Mouse (Mus musculus): ENCODE data around the gene Lrmda.
"Not testable (repeated sequence)": the region's sequence is repeated elsewhere in the genome, so short reads cannot be mapped to it uniquely, and the experiment has no call there.

The Lrmda gene

DNA sequence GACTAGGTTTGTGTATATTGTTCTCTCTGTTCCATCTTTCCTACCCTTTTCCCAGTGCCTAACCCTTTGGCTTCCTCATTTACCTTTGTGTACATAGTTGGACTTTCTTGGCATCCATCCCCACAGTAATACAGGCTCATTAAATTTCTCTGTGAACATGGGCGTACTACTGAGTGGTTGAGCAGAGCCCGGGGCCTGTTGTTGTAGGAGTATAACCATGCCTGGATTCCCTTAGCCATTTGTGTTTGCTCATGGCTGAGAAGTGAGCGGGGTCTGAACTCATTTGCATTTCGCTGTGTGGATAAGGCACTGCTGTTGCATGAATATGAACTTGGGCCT lies 568.4 kb downstream of the Lrmda start:
- DNase-seq (ENCODE audit: low spot score): no peak

DNA sequence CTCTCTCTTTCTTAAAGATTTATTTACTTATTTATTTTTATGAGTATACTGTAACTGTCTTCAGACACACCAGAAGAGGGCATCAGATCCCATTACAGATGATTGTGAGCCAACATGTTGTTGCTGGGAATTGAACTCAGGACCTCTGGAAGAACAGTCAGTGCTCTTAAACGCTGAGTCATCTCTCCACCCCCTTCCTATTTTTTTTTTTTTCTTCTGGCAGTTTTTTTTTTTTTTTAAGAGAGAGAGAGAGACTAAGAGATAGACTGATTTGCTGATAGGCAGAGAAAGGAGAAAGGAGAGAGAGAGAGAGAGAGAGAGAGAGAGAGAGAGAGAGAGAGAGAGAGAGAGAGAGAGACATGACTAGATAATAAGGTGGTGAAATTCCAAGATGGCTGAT lies 568.9 kb downstream of the Lrmda start:
- not testable (repeated sequence) for DNase-seq (ENCODE audit: low spot score)

DNA sequence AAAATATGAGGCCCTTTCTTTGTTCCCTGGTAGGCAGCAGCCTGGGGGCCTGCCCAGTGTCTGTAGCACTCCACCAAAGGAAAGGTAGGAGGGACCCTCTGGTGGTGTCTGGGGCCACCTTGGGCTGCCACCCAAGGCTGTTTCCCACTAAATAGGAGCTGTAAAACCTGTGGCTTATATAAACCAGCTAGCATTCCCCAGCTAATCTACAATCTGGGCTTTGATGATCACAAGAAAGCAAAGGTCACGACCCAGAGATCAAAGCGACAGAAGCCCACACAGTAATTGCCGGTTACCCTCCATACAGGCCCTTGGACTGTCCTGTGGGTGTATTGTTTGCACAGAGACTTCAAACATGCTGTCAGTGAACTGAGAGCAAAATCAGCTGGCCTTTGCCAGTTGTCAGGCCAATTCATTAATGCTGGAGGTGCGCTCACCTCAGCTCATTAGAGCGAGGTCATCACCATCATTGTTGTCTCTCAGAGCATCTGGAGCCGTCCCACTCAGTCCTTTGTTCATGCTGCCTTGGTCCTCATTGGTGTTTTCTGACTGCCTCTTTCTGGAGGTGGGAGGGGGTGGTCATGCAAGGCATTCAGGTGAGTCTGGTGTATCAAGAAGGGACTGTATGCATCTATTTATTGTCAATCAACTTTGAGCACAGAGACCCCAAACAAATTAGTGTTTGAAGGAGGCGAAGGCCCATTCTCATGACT lies 570.1 kb downstream of the Lrmda start:
- DNase-seq (ENCODE audit: low spot score): peak; percentile 89

DNA sequence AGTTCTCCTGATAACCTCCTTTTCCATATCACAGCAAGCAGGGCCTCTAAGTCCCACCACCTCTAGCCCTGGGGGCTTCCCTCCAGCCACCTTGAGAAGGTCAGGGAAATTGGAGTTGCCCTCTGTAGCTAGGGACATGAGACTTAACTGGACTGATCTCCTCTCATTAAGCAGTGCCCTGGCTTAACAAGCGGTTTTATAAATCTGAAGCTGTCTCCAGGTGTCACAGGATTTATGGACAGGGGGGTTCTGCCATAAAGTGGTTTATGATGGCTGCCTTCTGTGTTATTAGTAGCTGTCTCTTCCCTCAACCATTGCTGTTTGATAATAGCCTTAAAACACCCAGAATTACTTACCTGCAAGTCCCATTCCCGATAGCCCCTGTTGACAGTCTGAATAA lies 571.7 kb downstream of the Lrmda start:
- no peak for DNase-seq (ENCODE audit: low spot score)

DNA sequence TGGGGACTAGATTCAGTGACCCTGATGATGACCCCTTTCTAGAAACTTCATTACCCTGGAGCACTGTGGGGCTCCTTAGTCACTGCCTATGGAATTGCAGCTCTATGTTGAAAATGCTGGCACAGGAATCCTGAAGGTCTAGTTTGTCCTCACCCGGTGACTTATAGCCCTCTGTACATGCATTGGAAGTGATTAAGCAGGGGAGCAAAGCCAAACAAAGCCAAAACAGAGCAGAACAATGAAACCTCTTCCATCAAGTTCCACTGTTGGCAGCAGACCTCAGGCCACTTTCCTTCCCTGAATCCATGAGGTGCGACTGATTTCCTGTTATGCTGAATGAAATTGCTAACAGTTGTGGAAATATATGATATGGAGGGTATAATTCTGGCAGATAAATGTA lies 578.0 kb downstream of the Lrmda start:
- no peak for DNase-seq (ENCODE audit: low spot score)

DNA sequence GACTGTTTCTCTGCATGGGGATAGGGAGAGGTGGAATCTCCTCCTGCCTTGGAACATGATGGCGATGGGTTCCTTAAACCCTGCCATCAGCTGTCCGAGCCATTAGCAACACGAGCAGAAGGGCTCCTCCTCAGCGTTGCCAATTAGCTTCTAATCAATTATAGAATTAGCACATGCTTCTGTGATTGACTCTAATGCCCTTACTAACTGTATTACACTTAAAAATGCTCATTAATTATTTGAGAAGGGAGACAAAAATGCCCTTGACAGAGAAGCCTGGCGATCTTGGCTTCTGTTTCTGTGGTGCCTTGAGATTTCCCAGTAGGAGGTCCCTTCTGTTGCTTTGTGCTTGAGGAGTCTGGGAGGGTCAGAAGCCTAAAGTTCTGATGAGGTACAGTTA lies 579.1 kb downstream of the Lrmda start:
- DNase-seq (ENCODE audit: low spot score): no peak

DNA sequence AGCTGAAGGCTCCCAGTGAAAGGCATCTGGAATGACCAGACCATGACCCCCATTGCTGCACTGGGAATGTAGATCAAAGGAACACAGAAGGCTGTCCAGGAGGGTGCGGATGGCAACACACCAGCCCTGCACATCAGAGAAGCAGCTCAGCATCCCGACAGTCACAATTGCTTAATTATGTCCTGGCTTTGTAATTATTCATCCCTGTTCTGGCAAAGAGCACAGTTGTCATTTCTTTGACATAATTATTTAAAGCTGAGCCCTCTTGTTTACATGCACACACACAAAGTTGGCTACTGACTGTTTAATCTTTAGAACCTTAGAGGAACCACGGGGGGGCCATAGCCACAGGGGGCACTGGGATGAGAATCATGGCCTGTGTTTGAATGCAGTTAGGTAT lies 580.7 kb downstream of the Lrmda start:
- DNase-seq (ENCODE audit: low spot score): peak; percentile 49

DNA sequence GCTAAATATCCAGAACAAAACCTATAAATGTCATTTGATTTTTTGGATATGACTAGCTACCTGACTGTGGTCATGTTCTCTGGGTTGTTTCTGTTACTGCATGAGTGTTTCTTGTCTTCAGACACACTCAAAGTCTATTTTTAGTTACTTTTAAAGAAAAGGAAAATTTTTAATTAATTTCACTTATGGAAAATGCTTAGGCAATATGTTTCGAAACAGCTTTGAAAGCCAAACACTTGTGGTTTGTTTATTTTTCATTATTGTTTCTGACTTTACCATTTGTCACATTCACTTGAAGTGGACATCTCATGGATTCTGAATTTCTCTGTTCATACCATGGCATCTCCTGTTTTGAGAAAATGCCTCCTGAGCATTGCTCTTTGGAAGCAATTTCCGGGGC lies 582.8 kb downstream of the Lrmda start:
- no peak for DNase-seq (ENCODE audit: low spot score)

DNA sequence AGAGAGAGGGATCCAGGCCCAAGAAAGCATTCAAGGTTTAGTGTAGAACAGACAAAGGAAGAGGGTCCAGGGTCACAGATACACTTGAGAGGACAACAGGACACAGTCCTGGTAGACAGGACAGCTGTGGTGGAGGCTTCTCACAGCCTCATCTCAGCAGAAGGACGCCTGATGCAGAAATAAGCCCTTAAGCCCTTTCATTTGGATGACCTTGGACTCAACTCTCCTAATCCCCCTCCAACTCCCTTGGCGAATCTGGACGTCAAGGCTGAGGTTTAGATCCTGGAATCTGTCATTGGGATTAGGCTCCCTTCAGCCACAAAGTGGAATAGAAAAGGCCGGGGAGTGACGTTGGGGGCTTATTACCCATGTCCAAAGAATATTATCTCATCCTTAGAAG lies 589.1 kb downstream of the Lrmda start:
- peak; percentile 21 for DNase-seq (ENCODE audit: low spot score)

DNA sequence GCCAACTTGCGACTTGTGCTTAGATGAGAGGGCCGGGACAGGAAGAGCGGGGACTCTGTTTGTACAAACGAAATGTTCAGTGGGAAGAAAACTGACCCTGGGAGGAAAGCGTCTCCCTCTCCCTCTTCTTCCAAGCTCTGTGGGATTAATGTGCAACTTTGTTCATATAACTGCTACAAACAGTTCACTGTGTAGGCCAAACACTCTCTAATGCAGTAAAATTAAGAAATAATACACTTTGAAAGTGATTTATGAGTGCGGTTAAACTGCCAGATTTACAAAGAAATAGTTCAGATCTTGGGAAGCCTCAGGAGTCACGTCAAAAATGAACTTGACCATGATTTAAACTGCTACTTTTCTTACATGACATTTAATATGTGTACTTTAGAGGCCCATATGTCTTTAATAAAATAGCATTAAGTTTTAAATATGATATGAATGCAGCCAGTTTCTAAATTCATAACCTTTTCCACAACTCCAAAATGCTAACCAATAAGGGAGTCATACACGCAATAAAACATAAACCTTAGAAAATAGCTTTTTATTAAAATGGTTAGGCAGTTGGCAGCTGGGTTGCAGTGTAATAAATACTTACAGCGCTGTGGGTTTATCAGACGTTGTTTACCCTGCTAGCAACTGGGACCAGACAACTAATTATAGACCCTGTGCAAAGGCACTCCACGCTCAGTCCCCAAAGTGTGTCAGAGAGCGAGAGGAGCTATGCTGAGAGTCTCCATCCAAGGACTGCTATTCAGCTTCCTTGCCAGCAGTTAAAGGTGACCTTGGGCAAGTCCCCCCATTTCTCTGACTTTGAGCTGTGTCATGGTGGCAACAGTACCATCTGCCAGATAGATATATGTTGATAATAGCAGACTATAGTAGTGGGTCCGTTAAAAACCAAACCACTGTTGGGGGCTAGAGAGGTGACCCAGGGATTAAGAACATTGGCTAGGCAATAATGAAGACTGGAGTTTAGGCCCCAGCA lies 590.0 kb downstream of the Lrmda start:
- no peak for DNase-seq (ENCODE audit: low spot score)

DNA sequence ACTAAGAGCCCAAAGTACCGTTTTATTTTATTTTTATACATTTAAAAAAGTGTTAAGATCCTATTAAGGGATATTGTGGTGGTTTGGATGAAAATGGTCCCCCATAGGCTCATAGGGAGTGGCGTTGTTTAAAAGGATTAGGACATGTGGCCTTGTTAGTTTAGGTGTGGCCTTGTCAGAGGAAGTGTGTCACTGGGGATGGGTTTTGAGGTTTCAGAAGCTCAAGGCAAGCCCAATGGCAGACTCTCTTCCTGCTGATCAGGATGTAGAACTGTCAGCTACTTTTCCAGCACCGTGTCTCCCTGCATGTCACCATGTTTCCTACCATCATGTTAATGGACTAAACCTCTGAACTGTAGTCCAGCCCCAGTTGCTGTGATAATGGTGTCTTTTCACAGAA lies 591.5 kb downstream of the Lrmda start:
- DNase-seq (ENCODE audit: low spot score): no peak

DNA sequence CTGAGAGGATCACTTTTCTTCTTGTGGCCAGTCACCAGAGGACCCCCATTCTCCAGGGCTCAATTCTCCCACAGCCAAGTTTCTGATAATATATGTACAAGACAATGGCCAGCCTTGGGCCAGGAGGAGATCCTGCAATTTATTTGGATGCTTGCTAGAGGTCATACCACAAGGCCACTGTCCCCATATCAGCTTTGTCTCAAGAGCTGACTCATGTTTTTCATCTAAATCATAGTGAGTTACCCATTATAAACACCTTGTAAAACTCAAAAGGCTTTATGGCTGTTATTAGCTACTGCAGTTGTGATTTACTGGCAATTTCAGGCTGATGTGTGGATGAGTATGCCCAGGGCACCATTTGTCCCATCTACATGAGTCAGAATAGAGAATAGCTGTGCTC lies 600.7 kb downstream of the Lrmda start:
- DNase-seq (ENCODE audit: low spot score): no peak

DNA sequence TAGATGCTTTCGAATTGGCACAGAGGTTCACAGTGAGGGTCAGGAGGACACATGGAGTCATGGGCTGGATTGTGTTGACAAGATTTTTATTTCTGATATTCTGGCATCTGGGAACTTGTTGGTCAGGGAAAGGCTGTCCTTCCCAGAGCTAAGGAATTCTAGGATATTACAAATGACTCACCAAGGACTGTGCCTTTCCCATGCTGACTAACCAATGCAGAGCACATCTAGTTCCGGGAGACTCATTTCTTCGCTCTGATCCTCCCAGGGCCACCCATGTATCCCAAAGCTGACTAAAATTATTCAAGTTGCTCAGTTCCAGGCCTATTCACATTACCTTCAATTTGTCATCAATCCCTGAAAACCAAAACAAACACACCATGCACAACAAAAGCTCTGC lies 602.4 kb downstream of the Lrmda start:
- no peak for DNase-seq (ENCODE audit: low spot score)

DNA sequence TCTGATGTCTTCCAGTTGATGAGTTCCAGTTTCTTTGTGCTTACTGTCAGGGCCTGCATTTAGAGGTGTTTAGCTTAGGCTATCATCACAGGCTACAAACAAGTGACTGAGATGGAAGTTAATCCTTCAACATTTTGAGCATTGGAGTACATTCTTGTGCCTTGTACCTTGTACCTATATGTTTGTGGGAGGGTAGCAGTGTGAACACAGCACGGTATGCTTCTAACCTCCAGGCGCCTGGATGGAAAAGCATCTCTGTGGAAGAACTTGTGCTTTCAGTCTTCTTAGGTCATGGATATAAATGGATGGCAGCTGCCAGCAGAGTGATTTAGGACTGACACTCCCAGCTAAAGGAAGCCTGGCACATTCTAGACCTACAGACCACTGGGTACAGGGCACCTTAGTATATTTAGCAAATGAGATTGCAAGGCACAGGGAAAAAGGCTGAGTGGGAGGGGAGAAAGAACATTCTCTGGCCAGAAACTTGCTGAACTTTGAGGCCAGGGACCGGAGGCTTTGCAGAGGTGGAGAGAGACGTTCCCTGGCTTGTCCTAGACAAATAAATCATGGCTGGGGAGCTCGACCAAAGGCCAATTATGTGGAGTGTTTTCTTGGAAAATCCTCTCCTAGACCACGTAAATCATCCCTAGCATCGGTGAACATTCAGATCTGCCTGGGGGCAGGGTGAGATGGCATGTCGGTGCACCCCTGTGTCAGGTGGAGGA lies 607.8 kb downstream of the Lrmda start:
- DNase-seq (ENCODE audit: low spot score): peak; percentile 52

DNA sequence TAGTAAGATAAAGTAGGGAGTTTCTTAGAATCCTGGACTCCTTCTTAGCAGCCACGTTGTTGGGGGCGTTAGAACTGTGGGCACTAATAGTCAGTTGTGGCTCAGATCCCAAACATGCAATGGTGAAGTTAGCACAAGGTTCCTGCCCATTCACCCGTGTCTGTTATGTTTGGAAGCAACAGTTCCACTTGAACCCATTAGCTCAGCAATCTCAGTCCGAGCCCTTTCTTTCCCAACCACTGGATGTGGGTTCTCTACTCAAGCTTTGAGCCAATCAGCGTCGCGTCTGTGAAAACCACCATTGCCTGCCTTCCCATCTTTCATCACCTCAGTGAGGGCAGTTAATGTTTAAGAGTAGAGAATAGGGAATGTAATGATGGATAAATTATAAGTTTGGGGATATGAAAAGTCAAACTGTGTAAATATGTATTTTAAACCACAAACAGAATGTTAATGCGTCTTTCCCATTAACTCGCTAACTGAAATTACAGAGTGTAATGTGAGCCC lies 610.9 kb downstream of the Lrmda start:
- no peak for DNase-seq (ENCODE audit: low spot score)

DNA sequence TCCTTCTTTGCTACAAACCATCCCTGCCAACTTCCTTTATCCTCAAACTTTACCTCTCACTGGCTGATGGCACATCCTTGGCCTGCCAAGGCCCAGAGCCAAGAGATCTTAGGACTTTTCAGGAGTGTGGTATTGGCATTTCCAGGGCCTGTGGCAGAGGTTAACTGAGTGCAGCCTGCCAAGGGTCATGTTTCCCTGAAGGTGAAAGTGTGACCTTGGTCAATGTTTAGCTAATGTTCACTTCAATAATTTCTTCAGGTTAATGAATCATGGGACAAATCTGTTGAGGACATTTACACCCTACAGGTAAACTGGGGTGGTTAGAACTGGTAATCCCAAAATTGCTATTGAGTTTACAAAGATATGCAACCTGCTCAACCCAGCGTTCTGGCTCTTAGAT lies 614.1 kb downstream of the Lrmda start:
- DNase-seq (ENCODE audit: low spot score): no peak

DNA sequence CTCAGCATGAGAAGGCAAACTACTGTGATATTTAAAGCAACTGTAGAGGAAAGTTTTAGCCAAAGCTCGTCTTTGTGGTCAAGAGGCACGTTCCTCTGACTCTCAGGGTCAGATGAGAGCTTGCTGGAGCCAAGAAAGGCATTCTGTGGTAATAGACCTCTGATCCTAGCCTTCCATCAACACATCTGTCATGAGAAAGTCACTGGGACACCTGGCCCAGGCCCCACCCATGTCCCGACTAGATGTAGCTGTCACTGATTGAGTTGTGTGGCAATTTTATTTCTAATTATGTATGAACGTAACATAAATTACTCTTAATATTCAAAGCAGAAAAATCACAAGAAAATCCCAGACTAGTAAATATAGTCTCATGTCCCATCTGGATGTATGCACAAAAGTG lies 624.0 kb downstream of the Lrmda start:
- DNase-seq (ENCODE audit: low spot score): no peak

DNA sequence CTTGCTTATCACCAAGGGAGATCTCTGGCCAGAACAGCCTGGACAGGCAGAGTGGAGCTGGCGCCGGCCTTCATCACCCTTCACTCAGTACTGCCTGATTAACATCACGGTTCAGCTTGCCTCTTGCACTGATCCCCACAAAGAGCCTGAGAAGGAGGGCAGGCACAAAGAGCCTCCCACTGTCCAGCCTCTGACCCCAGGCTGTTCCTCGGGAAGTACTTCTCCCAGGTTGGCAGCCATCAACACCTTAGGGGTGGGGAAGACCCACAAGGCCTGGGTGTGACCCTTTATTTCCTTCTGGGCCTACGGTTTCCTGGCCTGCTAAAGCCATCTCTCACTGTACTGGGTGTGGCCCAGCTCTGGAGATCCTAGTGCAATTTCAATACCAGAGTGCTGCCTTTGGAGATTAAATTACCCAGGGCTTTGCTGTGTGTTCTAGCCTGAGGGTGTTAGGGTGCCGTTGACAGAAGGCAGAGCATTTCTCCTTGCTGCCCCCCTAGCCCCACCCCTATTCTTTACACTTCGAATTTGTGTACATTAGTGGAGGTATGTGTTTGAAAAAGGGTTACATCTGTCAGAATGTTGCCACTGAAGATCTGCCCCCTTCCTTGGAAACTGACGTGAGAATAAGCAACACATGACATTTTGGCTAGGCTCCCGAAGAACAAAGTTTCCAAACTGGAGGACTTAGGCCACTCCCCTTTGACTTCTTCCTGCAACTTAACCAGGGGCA lies 628.5 kb downstream of the Lrmda start:
- peak; percentile 31 for DNase-seq (ENCODE audit: low spot score)

DNA sequence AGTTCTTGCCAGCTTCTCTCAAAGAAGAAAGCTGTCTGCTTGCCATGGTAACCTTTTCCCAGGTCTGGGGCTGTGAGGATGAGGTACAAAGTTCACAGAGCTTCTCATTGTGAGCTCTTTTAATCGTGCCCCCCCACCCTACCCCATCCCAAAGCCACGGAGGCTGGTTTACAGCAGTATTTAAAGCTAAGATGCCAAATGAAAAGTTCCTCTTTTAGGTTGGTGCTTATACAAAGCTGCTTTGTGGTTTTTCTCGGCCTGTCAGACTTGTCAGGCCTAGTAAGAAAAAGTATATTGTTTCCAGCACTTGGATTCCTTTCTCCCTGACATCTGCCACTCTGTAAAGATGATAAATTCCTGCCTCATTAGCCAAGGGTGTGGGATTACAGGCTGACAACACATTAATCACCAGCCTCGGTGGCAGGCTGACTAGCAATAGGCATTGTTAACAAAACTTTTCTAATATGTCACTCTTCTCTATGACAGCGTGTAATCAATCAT lies 629.9 kb downstream of the Lrmda start:
- DNase-seq (ENCODE audit: low spot score): peak; percentile 76

DNA sequence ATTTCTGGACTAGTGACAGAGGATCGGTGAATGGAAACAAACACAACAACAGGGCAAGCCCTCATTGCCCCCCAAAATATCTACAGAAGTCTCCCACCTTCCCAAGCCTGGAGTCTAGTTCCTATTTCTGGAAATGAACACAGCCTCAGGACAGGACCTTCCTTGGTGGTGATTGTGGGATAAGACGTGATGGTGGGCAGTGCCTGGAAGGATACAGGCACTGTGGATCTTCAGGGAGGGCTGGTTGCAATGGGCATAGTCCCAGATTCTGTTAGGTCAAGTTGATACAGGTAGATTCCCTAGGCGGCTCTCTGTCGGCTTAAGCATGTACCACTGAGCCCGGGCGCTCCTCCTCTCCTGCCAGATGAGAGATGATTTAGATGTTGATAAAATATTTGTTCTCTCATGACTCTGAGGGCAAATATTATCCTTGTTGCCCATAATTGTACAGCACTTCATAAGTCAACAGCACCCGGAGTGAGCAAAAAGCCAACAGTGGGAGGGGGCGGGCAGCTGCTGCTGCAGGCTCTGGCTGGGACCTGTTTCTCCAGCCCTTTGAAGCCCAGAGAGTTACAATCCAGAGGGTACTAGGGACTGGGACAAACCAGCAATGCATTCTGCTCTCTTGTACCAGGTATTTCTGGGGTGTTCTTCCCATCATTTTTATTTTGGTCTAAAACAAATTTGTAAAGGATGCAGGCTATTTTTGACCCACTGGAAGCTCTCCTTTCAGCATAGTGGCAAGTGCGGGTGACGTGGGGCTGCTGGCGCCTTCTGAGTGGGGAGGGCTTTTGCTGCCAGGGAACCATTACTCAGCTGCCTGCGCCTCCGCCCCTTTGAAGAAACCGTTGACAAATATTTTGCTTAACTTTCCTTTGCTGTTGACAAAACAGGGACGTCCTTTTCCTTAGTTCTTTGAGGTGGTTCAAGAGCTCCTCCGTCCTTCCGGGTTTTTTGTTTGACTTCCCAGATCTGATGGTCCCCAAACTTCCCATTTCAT lies 630.8 kb downstream of the Lrmda start:
- no peak for DNase-seq (ENCODE audit: low spot score)
